Mouse (Mus musculus) stomach, embryonic 14.5 days (tissue): ENCODE results near the gene Cd300a. TPM values are rescaled to one million over a fixed set of nuclear protein-coding genes. Genes with fewer than 3 reads are reported as not detected.
"Not testable (repeated sequence)": the region's sequence is repeated elsewhere in the genome, so short reads cannot be mapped to it uniquely, and the experiment has no call there.

Experiments
- ATAC-seq: fragments of 200-750 bp; cut with Nextera tagmentation; 2 replicates; pipeline ENCODE4 v1.8.0; 2017; ENCODE audit warnings: low read depth, moderate TSS enrichment; ENCODE audit not compliant: insufficient number of reproducible peaks, insufficient read depth, low FRiP score
- H3K27ac ChIP-seq: fragments of 300-500 bp; sonication (generic); 2 replicates; pipeline ENCODE4 v1.5.1; 2014; ENCODE audit warnings: mild to moderate bottlenecking, low read length, moderate library complexity, mixed read lengths
- H3K27me3 ChIP-seq: fragments of 300-500 bp; sonication (generic); 2 replicates; pipeline ENCODE4 v1.6.1; 2014; ENCODE audit warnings: low read length, control low read depth, mixed read lengths; ENCODE audit not compliant: control insufficient read depth, insufficient read depth
- H3K36me3 ChIP-seq: fragments of 300-500 bp; sonication (generic); 2 replicates; pipeline ENCODE4 v1.6.1; 2014; ENCODE audit warnings: mild to moderate bottlenecking, control low read depth, low read length, moderate library complexity, mixed read lengths; ENCODE audit not compliant: control insufficient read depth, insufficient read depth
- H3K4me1 ChIP-seq: fragments of 300-500 bp; sonication (generic); 2 replicates; pipeline ENCODE4 v1.6.1; 2014; ENCODE audit warnings: low read length, control low read depth, mixed read lengths; ENCODE audit not compliant: control insufficient read depth, insufficient read depth
- H3K4me2 ChIP-seq: fragments of 300-500 bp; sonication (generic); replicated peaks from 2 replicates; pipeline ENCODE4 v1.6.1; 2014; ENCODE audit warnings: low read depth, low read length, control low read depth
- H3K4me3 ChIP-seq: fragments of 300-500 bp; sonication (generic); 2 replicates; pipeline ENCODE4 v1.5.1; 2014; ENCODE audit warnings: low read depth, low read length, control low read depth
- H3K9ac ChIP-seq: fragments of 300-500 bp; sonication (generic); replicated peaks from 2 replicates; pipeline ENCODE4 v1.6.1; 2014; ENCODE audit warnings: low read depth, mild to moderate bottlenecking, control low read depth, low read length, moderate library complexity, mixed read lengths
- H3K9me3 ChIP-seq: fragments of 300-500 bp; sonication (generic); 2 replicates; pipeline ENCODE4 v1.6.1; 2016; ENCODE audit warnings: low read depth, low read length, control low read depth; ENCODE audit not compliant: control insufficient read depth
- WGBS: fragments of 180-500 bp; shearing (Covaris S2); extraction: QIAGEN DNeasy Blood & Tissue Kit; methylation state at CpG from one replicate; pipeline ENCODE4 v1.1.7; 2014; 5-methylcytosine and 5-hydroxymethylcytosine counted together
- polyA plus RNA-seq: library from polyadenylated mRNA; unstranded; fragments of >200 nt; fragmentation: Nextera tagmentation; extraction: Ambion mirVana; gene quantifications from 2 replicates; pipeline ENCODE4 v1.2.1, GENCODE M21; 2014

Gene Cd300a
- polyA plus RNA-seq, 1 experiment from 2014 or later = 1.1 TPM

DNA sequence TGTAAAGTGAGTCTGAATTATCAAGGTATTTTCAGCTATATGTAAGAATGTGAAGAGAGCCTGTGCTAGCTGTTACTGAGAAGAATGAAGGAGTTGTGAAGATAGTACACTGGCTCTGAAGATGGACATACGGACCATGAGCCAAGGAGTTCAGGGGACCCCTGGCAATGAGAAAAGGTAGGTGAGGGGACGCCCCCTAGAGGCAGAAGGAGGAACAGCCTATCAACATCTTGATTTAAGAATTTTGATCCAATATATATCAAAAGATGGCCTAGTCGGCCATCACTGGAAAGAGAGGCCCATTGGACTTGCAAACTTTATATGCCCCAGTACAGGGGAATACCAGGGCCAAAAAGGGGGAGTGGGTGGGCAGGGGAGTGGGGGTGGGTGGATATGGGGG lies 19.7 kb downstream of the Cd300a start:
- H3K4me3 ChIP-seq, H3K4me1 ChIP-seq, H3K27me3 ChIP-seq, H3K9me3 ChIP-seq, H3K36me3 ChIP-seq, H3K4me2 ChIP-seq, H3K27ac ChIP-seq, ATAC-seq, H3K9ac ChIP-seq: not testable (repeated sequence)
- 42% methylated on average over 3 of the region's 3 CpGs for WGBS

DNA sequence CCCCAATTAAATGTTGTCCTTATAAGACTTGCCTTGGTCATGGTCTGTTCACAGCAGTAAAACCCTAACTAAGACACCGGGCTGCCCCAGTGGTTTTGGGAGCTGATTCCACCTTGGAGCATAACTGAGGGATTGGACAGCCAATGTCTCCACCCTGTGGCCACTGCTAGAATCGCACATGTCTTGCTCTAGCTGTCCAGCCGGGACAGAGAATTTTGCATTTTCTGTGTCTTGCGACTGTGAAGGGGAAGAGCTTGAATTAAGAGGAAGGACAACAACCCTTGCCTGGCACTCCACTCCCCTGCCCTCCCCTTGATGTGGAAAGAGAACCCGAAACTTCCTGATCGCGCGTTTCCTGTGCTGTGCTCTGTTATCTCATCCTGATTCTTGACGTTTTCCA lies 23.0 kb downstream of the Cd300a start:
- Histone ChIP-seq H3K27ac (no peak overlapping the region), H3K4me2 (no peak overlapping the region), H3K4me1 (no peaks in the 10 kb centered on the region), H3K9me3 (no peaks in the 10 kb centered on the region), H3K36me3 (no peaks in the 10 kb centered on the region), H3K4me3 (no peak overlapping the region), H3K9ac (no peak overlapping the region), H3K27me3 (no peaks in the 10 kb centered on the region)
- 0 out of 2 replicates have a peak, but pooled peaks have one; percentile 46 for ATAC-seq
- WGBS = 17% methylated on average over 9 of the region's 9 CpGs

DNA sequence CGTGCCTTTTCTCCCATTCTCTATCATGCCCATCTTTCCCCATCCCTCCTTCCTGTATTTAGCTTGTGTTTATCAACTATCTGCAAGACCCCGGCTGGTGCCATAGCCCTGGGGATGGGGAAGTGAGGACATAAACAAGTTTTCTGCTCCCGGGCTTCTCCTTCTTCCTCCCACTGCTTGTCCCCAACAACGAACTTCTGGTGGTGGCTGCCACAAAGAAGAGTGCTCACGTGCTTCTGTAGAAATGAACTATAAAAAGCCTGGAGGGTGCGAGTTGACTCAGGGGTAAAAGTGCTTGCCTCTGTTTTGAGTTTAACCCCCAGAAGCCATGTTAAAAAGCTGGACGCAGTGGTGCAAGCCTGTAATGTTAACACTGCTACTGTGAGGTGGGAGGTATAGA lies 25.1 kb downstream of the Cd300a start:
- Histone ChIP-seq H3K9me3 (peaks cover 2% of the 10 kb centered on the region; the same call in 1 of the 2 replicates), H3K4me3 (no peak overlapping the region), H3K9ac (no peak overlapping the region), H3K27me3 (no peaks in the 10 kb centered on the region), H3K27ac (no peak overlapping the region), H3K4me2 (no peak overlapping the region), H3K4me1 (no peaks in the 10 kb centered on the region), H3K36me3 (no peaks in the 10 kb centered on the region)
- 36% methylated on average over 7 of the region's 7 CpGs for WGBS
- ATAC-seq = no peak

DNA sequence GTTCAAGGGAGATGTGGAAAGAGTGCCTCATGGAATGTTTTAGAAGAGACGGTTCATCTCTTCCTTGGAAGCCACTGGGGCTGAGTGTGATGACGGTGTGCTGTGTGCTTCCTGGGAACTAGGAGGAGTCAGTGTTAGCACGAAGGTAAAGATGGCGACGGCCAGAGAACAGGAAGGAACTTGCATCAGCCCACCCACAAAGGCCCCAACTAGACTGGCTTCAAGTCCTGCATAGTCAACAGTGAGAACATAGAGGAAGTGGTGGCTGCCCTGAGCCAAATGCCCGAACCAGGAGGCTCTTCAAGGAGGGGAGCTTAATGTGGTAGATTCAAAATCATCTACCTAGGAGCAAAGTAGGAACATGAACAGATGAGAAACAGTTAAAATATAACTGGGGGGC lies 27.3 kb downstream of the Cd300a start:
- no peaks in the 10 kb centered on the region for H3K27me3 ChIP-seq
- H3K27ac ChIP-seq = no peak overlapping the region
- H3K9ac ChIP-seq = no peak overlapping the region
- no peak overlapping the region for H3K4me2 ChIP-seq
- no peaks in the 10 kb centered on the region for H3K36me3 ChIP-seq
- peaks cover 2% of the 10 kb centered on the region; the same call in 1 of the 2 replicates for H3K9me3 ChIP-seq
- ATAC-seq = no peak
- no peak overlapping the region for H3K4me3 ChIP-seq
- 74% methylated on average over 6 of the region's 6 CpGs for WGBS
- no peaks in the 10 kb centered on the region for H3K4me1 ChIP-seq

DNA sequence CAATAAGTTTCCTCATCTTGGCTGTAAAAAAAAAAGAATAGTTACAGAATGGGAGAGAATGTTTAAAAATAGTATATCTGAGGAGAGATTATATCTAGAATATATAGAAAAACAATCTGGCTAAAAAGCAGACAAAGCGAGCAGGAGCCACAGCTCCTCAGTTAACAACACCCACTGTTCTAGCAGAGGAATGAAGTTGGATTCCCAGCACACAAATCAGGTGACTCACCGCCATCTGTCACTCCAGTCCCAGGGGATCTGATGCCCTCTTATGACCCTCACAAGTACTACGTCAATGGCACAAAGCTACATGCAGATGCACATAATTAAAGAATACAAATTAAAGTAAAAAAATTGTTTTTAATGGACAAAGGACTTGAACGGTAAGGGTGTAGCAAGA lies 32.6 kb downstream of the Cd300a start:
- Histone ChIP-seq H3K4me1 (no peaks in the 10 kb centered on the region), H3K36me3 (no peaks in the 10 kb centered on the region), H3K9ac (no peak overlapping the region), H3K27me3 (no peaks in the 10 kb centered on the region), H3K4me3 (no peak overlapping the region), H3K4me2 (no peak overlapping the region), H3K27ac (no peak overlapping the region), H3K9me3 (peaks cover 2% of the 10 kb centered on the region; the same call in 1 of the 2 replicates)
- no peak for ATAC-seq
- 76% methylated on average over 4 of the region's 4 CpGs for WGBS

DNA sequence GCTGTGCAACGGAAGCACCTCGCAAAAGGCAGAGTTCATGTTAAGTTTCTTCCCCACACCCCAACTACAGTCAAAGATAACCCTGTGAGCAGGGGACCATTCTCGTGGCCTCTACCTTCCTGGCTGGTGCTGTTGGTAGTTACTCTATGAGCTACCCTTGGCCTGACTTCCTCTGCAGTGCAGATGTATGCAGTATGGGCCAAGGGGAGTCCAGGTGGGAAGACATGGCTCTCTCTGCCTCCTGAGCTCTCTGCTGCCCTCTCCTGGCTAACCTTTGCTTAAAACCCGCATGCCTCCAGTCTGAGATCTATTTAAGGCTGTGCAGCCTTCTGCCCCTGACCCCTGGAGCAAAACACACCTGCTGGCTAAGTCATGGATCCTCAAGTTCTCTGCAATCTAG lies 34.1 kb downstream of the Cd300a start:
- WGBS = 78% methylated on average over 4 of the region's 4 CpGs
- Histone ChIP-seq H3K4me2 (no peak overlapping the region), H3K36me3 (no peaks in the 10 kb centered on the region)

DNA sequence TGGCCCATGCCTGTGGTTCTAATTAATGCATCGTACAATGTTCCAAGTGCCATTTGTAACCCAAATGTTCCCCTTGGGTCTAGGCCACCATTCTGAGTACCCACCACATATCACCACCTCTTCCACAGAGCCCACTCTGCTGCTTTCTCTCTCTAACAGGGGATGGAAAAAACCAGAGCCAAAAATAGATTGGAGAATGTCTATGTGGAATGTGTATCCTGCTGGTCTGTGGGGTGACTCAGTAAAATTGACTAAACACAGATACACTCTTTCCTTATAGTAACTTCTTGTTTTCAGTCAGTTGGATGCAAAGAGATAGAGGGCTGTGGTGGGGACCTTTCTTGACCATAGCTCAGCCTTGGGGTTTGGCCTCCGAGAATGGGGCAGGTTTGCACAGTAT lies 39.7 kb downstream of the Cd300a start:
- Histone ChIP-seq H3K9me3 (no peaks in the 10 kb centered on the region), H3K4me2 (no peak overlapping the region), H3K27ac (no peak overlapping the region), H3K4me1 (no peaks in the 10 kb centered on the region), H3K36me3 (no peaks in the 10 kb centered on the region), H3K9ac (no peak overlapping the region), H3K27me3 (no peaks in the 10 kb centered on the region), H3K4me3 (no peak overlapping the region)
- 86% methylated on average over 2 of the region's 2 CpGs for WGBS
- no peak for ATAC-seq

More for the DNA sequence above, 34.1 kb downstream of the Cd300a start:
- no peaks in the 10 kb centered on the region for H3K4me1 ChIP-seq
- no peak overlapping the region for H3K4me3 ChIP-seq
- no peak for ATAC-seq
- no peak overlapping the region for H3K9ac ChIP-seq
- H3K27ac ChIP-seq = no peak overlapping the region
- H3K27me3 ChIP-seq = no peaks in the 10 kb centered on the region
- peaks cover 2% of the 10 kb centered on the region; the same call in 1 of the 2 replicates for H3K9me3 ChIP-seq

DNA sequence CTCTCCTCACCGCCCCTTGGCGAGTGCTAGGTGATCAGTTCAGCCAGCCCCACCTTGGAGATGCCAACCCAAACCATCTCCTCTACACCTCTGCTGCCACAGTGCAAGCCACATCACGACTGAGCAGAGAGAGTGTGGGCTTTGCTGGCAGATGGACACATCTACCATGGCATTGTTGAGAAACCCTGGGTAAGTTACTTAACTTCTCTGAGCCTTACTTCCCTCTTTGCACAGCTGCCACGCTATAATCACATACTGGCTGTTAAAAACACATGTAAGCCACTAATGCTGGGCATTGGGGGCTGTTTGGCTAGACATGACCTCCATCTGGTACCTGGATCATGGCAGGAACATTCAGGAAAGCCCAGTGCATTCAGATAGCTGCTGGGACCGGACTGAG lies 41.2 kb downstream of the Cd300a start:
- Histone ChIP-seq H3K9me3 (no peaks in the 10 kb centered on the region), H3K27me3 (no peaks in the 10 kb centered on the region), H3K4me3 (no peak overlapping the region), H3K36me3 (no peaks in the 10 kb centered on the region), H3K9ac (no peak overlapping the region), H3K27ac (no peak overlapping the region), H3K4me1 (no peaks in the 10 kb centered on the region), H3K4me2 (no peak overlapping the region)
- WGBS = 78% methylated on average over 5 of the region's 5 CpGs
- ATAC-seq = no peak

DNA sequence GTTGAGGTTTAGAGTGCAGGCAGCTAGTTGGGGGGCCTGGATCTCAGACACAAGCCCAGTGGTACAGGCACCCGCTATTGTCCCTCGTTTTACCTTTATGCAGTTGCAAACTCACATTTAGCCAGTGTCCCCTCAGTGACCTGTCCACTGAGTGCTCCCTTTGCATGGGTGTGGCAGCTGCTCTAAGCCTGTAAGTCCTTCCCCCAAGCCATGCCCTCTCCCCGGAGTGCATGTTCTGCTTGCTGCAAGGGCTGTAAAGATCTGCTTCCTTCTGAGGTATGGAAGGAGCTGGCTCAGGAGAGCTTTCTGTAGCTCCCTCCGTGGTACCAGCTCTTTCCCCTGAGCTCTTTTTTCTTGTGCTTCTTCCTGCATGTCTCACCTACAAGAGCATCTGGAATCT lies 43.8 kb downstream of the Cd300a start:
- H3K4me1 ChIP-seq = no peaks in the 10 kb centered on the region
- no peak overlapping the region for H3K4me2 ChIP-seq
- H3K36me3 ChIP-seq = no peaks in the 10 kb centered on the region
- H3K9ac ChIP-seq = no peak overlapping the region
- ATAC-seq = no peak
- no peaks in the 10 kb centered on the region for H3K9me3 ChIP-seq
- H3K27ac ChIP-seq = no peak overlapping the region
- WGBS = 73% methylated on average over 4 of the region's 4 CpGs
- no peaks in the 10 kb centered on the region for H3K27me3 ChIP-seq
- no peak overlapping the region for H3K4me3 ChIP-seq
